In genomic region chr15:102421437-102421836, GRCm38 (mm10) we compare ENCODE assay signal across 10 mouse cellular contexts. TPM values are rescaled to one million over a fixed set of nuclear protein-coding genes. Genes with fewer than 3 reads are reported as not detected.
DNase-seq lines count a peak whose midpoint lies in the region; ATAC-seq and TF ChIP-seq lines count a peak whose summit lies in the region.
"Had no signal": no experiment of that assay in that cellular context is flagged by ENCODE, and none has a peak within 500 bp of the region (broad histone marks: within the 10 kb centered on the region; RNA-seq: fewer than 3 reads in every experiment).

No protein-coding gene starts in this region.

- no peaks in the 10 kb centered on the region for H3K4me1 ChIP-seq in midbrain, embryonic 14.5 days (ENCODE audit: control insufficient read depth, insufficient read depth, low read length)
- H3K4me1 ChIP-seq in midbrain, embryonic 16.5 days (ENCODE audit: control insufficient read depth, insufficient read depth, low read length) = peaks cover 2% of the 10 kb centered on the region; the same call in 1 of the 2 replicates

- peak overlapping the region; percentile 55 for H3K27ac ChIP-seq in gastrocnemius, adult 2 months
- no peak overlapping the region for H3K27ac ChIP-seq in midbrain, embryonic 14.5 days (replicated peaks; ENCODE audit: low read depth, low read length)
- H3K27ac ChIP-seq in midbrain, embryonic 16.5 days (ENCODE audit: low read length) = no peak overlapping the region
- H3K27ac ChIP-seq: macrophage had no signal

- H3K4me3 ChIP-seq in gastrocnemius, adult 2 months = no peak overlapping the region
- no peak overlapping the region for H3K4me3 ChIP-seq in midbrain, embryonic 14.5 days (replicated peaks; ENCODE audit: low read depth, low read length)
- H3K4me3 ChIP-seq in midbrain, embryonic 16.5 days (ENCODE audit: low read depth, low read length) = no peak overlapping the region

- no peaks in the 10 kb centered on the region for H3K9me3 ChIP-seq in midbrain, embryonic 14.5 days (ENCODE audit: control insufficient read depth, low read length)
- H3K9me3 ChIP-seq in midbrain, embryonic 16.5 days (replicated peaks; ENCODE audit: control insufficient read depth, low read length, poor library complexity, severe bottlenecking) = no peaks in the 10 kb centered on the region

- WGBS in midbrain, embryonic 14.5 days = 63% methylated on average over 3 of the region's 3 CpGs
- WGBS in midbrain, embryonic 16.5 days = 63% methylated on average over 3 of the region's 3 CpGs

- H3K9ac ChIP-seq in midbrain, embryonic 14.5 days (replicated peaks; ENCODE audit: low read length) = no peak overlapping the region
- no peak overlapping the region for H3K9ac ChIP-seq in midbrain, embryonic 16.5 days (ENCODE audit: low read depth, low read length)

- H3K4me2 ChIP-seq in midbrain, embryonic 14.5 days (ENCODE audit: low read length) = no peak overlapping the region
- H3K4me2 ChIP-seq in midbrain, embryonic 16.5 days (ENCODE audit: low read length) = no peak overlapping the region

- H3K27me3 ChIP-seq in midbrain, embryonic 14.5 days (ENCODE audit: control insufficient read depth, insufficient read depth, low read length) = no peaks in the 10 kb centered on the region
- no peaks in the 10 kb centered on the region for H3K27me3 ChIP-seq in midbrain, embryonic 16.5 days (ENCODE audit: control insufficient read depth, insufficient read depth, low read depth, low read length)

- DNase-seq in gastrocnemius, adult 2 months = no peak
- no peak for DNase-seq in gastrocnemius, postnatal 25 days
- DNase-seq in midbrain, embryonic 14.5 days = peak; percentile 88
- peak; percentile 53 for DNase-seq in T-cell, adult 2 months (ENCODE audit: low spot score)
- peak; percentile 67 for DNase-seq in kidney, postnatal 14 days
- peak; percentile 50 for DNase-seq in thymus, postnatal 4 days
- DNase-seq in frontal cortex, postnatal 10 days (ENCODE audit: low spot score in 2 of 2) = no peak

- peaks cover 16% of the 10 kb centered on the region for H3K36me3 ChIP-seq in midbrain, embryonic 14.5 days (ENCODE audit: control insufficient read depth, insufficient read depth, low read length)
- 0 out of 2 replicates have a peak, but pooled peaks cover 2% of the 10 kb centered on the region for H3K36me3 ChIP-seq in midbrain, embryonic 16.5 days (ENCODE audit: control insufficient read depth, insufficient read depth, low read length)

- TF ChIP-seq CTCF in gastrocnemius, adult 2 months (IDR thresholded peaks at IDR 0.05) = peak; percentile 82

- ATAC-seq in midbrain, embryonic 14.5 days (ENCODE audit: low FRiP score, low TSS enrichment) = no peak
- ATAC-seq in midbrain, embryonic 16.5 days = no peak

- intact Hi-C loops in gastrocnemius, adult 2 months (cut with DNase I) = loop anchor here (2.0 kb wide), 1 partner anchor 41 kb away; no protein-coding TSS in a partner anchor

RNA-seq across cellular contexts. Expression of gene Sp1, which starts 15.5 kb away (rescaled TPM):
- total RNA-seq in gastrocnemius, adult 2 months (2021) = 10 to 100 TPM; 23.0 to 25.1 TPM
- total RNA-seq in gastrocnemius, postnatal 25 days (2021) = 10 to 100 TPM; 15.9 to 20.9 TPM
- 6.0 and 7.4 TPM in 2 replicates for polyA plus RNA-seq in midbrain, embryonic 14.5 days (2014; fragmentation: Nextera tagmentation; extraction: Ambion mirVana)
- polyA plus RNA-seq in midbrain, embryonic 16.5 days (2015; fragmentation: Nextera tagmentation; extraction: Ambion mirVana) = 3.1 and 3.5 TPM in 2 replicates

RNA-seq across cellular contexts. Expression of gene Amhr2, which starts 23.7 kb away (rescaled TPM):
- total RNA-seq in gastrocnemius, adult 2 months (2021) = 1 to 10 TPM; 7.2 to 9.5 TPM
- 1 to 10 TPM; 2.8 to 6.3 TPM for total RNA-seq in gastrocnemius, postnatal 25 days (2021)
- 0.18 and 0.39 TPM in 2 replicates for polyA plus RNA-seq in midbrain, embryonic 14.5 days (2014; fragmentation: Nextera tagmentation; extraction: Ambion mirVana)
- polyA plus RNA-seq in midbrain, embryonic 16.5 days (2015; fragmentation: Nextera tagmentation; extraction: Ambion mirVana) = 0.15 and 0.26 TPM in 2 replicates
- total RNA-seq: hematopoietic stem cell, adult 5-6 weeks had no signal

RNA-seq across cellular contexts. Expression of gene Prr13, which starts 37.4 kb away (rescaled TPM):
- total RNA-seq in gastrocnemius, adult 2 months (2021) = 10 to 100 TPM; 17.3 to 18.2 TPM
- total RNA-seq in gastrocnemius, postnatal 25 days (2021) = 10 to 100 TPM; 12.9 to 13.2 TPM
- polyA plus RNA-seq in midbrain, embryonic 14.5 days (2014; fragmentation: Nextera tagmentation; extraction: Ambion mirVana) = 127 and 133 TPM in 2 replicates
- polyA plus RNA-seq in midbrain, embryonic 16.5 days (2015; fragmentation: Nextera tagmentation; extraction: Ambion mirVana) = 106 and 109 TPM in 2 replicates

RNA-seq across cellular contexts. Expression of gene Pcbp2, which starts 48.9 kb away (rescaled TPM):
- total RNA-seq in gastrocnemius, adult 2 months (2021) = 100 to 1,000 TPM; 401 to 459 TPM
- 100 to 1,000 TPM; 409 to 410 TPM for total RNA-seq in gastrocnemius, postnatal 25 days (2021)
- polyA plus RNA-seq in midbrain, embryonic 14.5 days (2014; fragmentation: Nextera tagmentation; extraction: Ambion mirVana) = 187 TPM in 2 replicates
- polyA plus RNA-seq in midbrain, embryonic 16.5 days (2015; fragmentation: Nextera tagmentation; extraction: Ambion mirVana) = 105 and 121 TPM in 2 replicates

RNA-seq across cellular contexts. Expression of gene Sp7, which starts 54.5 kb away (rescaled TPM):
- not detected for total RNA-seq in gastrocnemius, adult 2 months (2021)
- not detected for total RNA-seq in gastrocnemius, postnatal 25 days (2021)
- 0.21 TPM in 1 of 2 replicates, not detected in the other for polyA plus RNA-seq in midbrain, embryonic 14.5 days (2014; fragmentation: Nextera tagmentation; extraction: Ambion mirVana)
- 0.40 and 0.55 TPM in 2 replicates for polyA plus RNA-seq in midbrain, embryonic 16.5 days (2015; fragmentation: Nextera tagmentation; extraction: Ambion mirVana)
- total RNA-seq: hematopoietic stem cell, adult 5-6 weeks had no signal
- polyA plus RNA-seq: macrophage had no signal

Comparison
In these comparisons a context has a peak if more than half of its experiments do, and no peak if none do; other contexts are left out.
1. DNase-seq: peak in midbrain, embryonic 14.5 days (single experiment), T-cell, adult 2 months (single experiment), kidney, postnatal 14 days (single experiment) and thymus, postnatal 4 days (single experiment); none in gastrocnemius, adult 2 months (single experiment), gastrocnemius, postnatal 25 days (single experiment) and frontal cortex, postnatal 10 days (0 of 2).